Mouse (Mus musculus): ENCODE data around the gene Nova1. TPM values are rescaled to one million over a fixed set of nuclear protein-coding genes. Genes with fewer than 3 reads are reported as not detected.

The Nova1 gene
- polyA plus RNA-seq, 1 experiment from 2014 or later: 3.7 TPM

DNA sequence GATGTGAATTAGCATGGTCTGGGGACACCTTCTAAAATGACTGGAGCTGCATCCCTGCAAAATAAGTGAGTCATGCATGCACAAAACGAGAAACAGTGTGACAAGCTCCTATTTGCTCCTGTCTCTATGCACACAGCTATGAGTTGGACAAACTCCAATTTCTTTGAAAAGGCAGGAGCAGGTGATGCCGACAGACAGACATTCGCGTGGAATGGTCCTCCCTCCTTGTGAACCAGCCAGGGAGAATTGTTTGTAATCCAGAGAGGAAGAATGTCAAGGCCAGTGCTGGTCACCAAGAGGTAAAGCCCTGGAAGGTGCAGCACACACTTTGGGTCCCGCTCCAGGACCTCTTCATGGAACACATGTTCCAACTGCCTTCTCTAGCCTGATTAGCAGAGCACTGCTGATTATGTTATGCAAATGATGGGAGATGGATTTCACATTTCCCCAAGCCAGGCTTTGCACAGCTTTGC, 172.6 kb downstream of the Nova1 start:
- H3K27ac ChIP-seq (replicated peaks; ENCODE audit: low read depth, low read length): no peak overlapping the region
- ATAC-seq (replicated peaks; ENCODE audit: insufficient number of reproducible peaks, low FRiP score, low TSS enrichment, low read depth) (no peak), DNase-seq (ENCODE audit: low spot score) (no peak)
- 84% methylated on average over 5 of the region's 5 CpGs for WGBS
- H3K9ac ChIP-seq (replicated peaks; ENCODE audit: low read length): no peak overlapping the region
- H3K4me1 ChIP-seq (ENCODE audit: control insufficient read depth, insufficient read depth, low read length): no peaks in the 10 kb centered on the region
- no peaks in the 10 kb centered on the region for H3K27me3 ChIP-seq (ENCODE audit: control insufficient read depth, insufficient read depth, low read length)
- H3K4me2 ChIP-seq (ENCODE audit: low read depth, low read length): no peak overlapping the region
- no peak overlapping the region for H3K4me3 ChIP-seq (ENCODE audit: low read depth, low read length)
- no peaks in the 10 kb centered on the region for H3K36me3 ChIP-seq (replicated peaks; ENCODE audit: control insufficient read depth, insufficient read depth, low read depth, low read length)
- no peaks in the 10 kb centered on the region for H3K9me3 ChIP-seq (replicated peaks; ENCODE audit: control insufficient read depth, low read length)

DNA sequence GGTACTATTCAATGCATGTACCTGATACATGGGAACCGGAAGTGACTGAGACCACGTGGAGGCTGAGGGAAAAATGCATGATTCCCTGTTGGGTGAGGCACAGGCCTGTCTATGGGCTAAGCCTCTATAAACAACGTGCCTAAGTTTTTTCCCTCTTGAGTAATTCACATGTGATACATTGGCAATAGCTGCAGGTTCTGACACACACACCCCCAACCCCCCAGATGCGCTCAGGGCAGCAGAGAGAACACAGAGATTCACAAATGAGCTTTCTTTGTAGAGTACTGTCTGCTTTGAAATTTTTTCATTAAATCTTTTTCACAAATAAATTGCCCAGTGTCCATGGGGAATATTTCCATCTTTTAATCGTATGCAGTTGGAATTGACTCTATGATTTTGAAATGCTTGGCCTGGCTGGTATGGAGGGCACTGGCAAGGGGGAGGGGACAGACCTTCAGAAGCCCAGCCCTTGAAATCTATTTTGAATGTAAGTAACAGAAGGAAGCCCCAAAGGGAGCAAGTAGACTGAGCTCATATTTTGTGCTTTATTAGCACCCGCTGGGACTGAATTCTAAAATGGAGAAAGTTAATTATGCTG, 173.3 kb downstream of the Nova1 start:
- Histone ChIP-seq H3K4me3 (ENCODE audit: low read depth, low read length) (no peak overlapping the region), H3K27ac (replicated peaks; ENCODE audit: low read depth, low read length) (no peak overlapping the region), H3K9me3 (replicated peaks; ENCODE audit: control insufficient read depth, low read length) (no peaks in the 10 kb centered on the region), H3K4me2 (ENCODE audit: low read depth, low read length) (no peak overlapping the region), H3K27me3 (ENCODE audit: control insufficient read depth, insufficient read depth, low read length) (no peaks in the 10 kb centered on the region), H3K9ac (replicated peaks; ENCODE audit: low read length) (no peak overlapping the region), H3K36me3 (replicated peaks; ENCODE audit: control insufficient read depth, insufficient read depth, low read depth, low read length) (no peaks in the 10 kb centered on the region), H3K4me1 (ENCODE audit: control insufficient read depth, insufficient read depth, low read length) (no peaks in the 10 kb centered on the region)
- DNase-seq (ENCODE audit: low spot score) (no peak), ATAC-seq (replicated peaks; ENCODE audit: insufficient number of reproducible peaks, low FRiP score, low TSS enrichment, low read depth) (no peak)
- WGBS: 80% methylated on average over 6 of the region's 6 CpGs
